Mouse (Mus musculus) limb, embryonic 12.5 days (tissue): Measurements from ENCODE around the gene Mak. TPM values are rescaled to one million over a fixed set of nuclear protein-coding genes. Genes with fewer than 3 reads are reported as not detected.
"Not testable (repeated sequence)": the region's sequence is repeated elsewhere in the genome, so short reads cannot be mapped to it uniquely, and the experiment has no call there.

Experiments used
- ATAC-seq: fragments of 200-750 bp; cut with Nextera tagmentation; 2 replicates; pipeline ENCODE4 v1.8.0; 2017; ENCODE audit warnings: low read depth, moderate TSS enrichment; ENCODE audit not compliant: insufficient number of reproducible peaks, insufficient read depth, low FRiP score, low TSS enrichment
- H3K27ac ChIP-seq: fragments of 300-500 bp; sonication (generic); 2 replicates; pipeline ENCODE4 v1.5.1; 2016; ENCODE audit warnings: mild to moderate bottlenecking, moderate library complexity
- H3K27me3 ChIP-seq: fragments of 300-500 bp; sonication (generic); 2 replicates; pipeline ENCODE4 v1.6.1; 2016; ENCODE audit warnings: mild to moderate bottlenecking, moderate library complexity
- H3K36me3 ChIP-seq: fragments of 300-500 bp; sonication (generic); 2 replicates; pipeline ENCODE4 v1.6.1; 2016; ENCODE audit warnings: mild to moderate bottlenecking, moderate library complexity
- H3K4me1 ChIP-seq: fragments of 300-500 bp; sonication (generic); replicated peaks from 2 replicates; pipeline ENCODE4 v1.6.1; 2016
- H3K4me2 ChIP-seq: fragments of 300-500 bp; sonication (generic); 2 replicates; pipeline ENCODE4 v1.6.1; 2016; ENCODE audit warnings: mild to moderate bottlenecking, moderate library complexity
- H3K4me3 ChIP-seq: fragments of 300-500 bp; sonication (generic); replicated peaks from 2 replicates; pipeline ENCODE4 v1.5.1; 2016; ENCODE audit warnings: mild to moderate bottlenecking
- H3K9ac ChIP-seq: fragments of 300-500 bp; sonication (generic); replicated peaks from 2 replicates; pipeline ENCODE4 v1.6.1; 2016; ENCODE audit warnings: mild to moderate bottlenecking, moderate library complexity
- H3K9me3 ChIP-seq: fragments of 300-500 bp; sonication (generic); 2 replicates; pipeline ENCODE4 v1.6.1; 2016; ENCODE audit warnings: mild to moderate bottlenecking, moderate library complexity
- WGBS: fragments of 180-500 bp; shearing (Covaris S2); methylation state at CpG from one replicate; pipeline ENCODE4 v1.1.7; 2016; 5-methylcytosine and 5-hydroxymethylcytosine counted together
- polyA plus RNA-seq: library from polyadenylated mRNA; unstranded; fragments of >200 nt; fragmentation: Nextera tagmentation; extraction: Ambion mirVana; gene quantifications from 2 replicates; pipeline ENCODE4 v1.2.1, GENCODE M21; 2016

The Mak gene
- polyA plus RNA-seq, 1 experiment from 2014 or later, result 0.50 TPM

DNA sequence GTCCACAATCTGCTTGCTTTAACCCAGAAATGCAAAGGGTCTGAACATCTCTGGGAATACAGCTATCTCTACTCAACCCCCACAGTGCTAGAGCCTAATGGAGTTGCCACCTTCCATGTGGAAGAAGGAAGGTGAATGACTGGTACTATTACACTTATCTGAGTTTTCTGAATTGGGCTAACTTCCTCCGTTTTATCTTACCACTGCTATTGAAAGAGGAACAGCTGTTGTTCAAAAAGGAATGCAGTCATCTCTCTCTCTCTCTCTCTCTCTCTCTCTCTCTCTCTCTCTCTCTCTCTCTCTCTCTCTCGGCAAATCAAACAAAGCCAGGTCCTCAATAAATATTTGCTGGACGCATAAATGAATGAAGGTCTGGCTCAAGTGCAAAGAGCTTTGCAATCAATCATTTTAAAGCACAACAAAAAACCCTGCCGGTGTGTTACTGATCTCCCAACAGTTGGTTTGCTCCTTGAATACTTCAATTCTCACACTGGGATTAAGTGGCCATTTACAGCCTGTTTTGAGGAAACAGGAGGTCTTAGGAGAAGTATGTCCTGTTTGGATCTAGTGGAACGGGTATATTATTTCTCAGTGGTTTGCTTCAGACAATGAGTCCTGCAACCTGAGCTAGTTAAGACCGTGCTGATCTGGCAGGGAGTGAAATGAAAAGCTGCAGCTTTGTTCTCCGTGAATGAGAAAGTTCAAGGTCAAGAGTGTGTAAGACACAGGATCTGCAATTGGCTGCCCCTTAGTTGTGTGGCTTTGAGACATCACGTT lies 84.8 kb downstream of the Mak start:
- WGBS, result 43% methylated on average over 8 of the region's 8 CpGs
- no peak overlapping the region for H3K4me3 ChIP-seq
- no peak overlapping the region for H3K9ac ChIP-seq
- H3K27ac ChIP-seq, result no peak overlapping the region
- peak; percentile 73 for ATAC-seq
- H3K4me2 ChIP-seq, result no peak overlapping the region
- H3K36me3 ChIP-seq, result no peaks in the 10 kb centered on the region
- no peaks in the 10 kb centered on the region for H3K27me3 ChIP-seq
- 0 out of 2 replicates have a peak, but pooled peaks cover 4% of the 10 kb centered on the region for H3K4me1 ChIP-seq
- H3K9me3 ChIP-seq, result no peaks in the 10 kb centered on the region

DNA sequence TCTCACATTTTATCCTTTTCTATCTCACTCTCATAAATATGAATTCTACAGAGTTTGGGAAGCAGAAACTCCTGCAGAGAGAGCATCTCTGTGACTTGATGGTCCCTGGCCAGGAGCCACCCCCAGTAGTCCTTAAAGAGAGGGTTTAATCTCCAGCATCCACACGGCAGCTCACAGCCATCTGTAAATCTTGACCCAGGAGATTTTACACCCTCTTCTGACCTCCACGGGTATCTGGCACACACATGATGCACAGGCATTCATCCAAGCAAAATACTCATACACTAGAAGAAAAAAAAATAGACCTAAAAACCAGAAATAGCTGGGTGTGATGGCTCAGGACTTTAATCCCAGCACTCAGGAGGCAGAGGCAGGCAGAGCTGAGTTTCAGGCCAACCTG lies 91.1 kb downstream of the Mak start:
- H3K27me3 ChIP-seq, result no peaks in the 10 kb centered on the region
- H3K9ac ChIP-seq, result no peak overlapping the region
- no peak overlapping the region for H3K4me3 ChIP-seq
- H3K27ac ChIP-seq, result no peak overlapping the region
- 63% methylated on average over 2 of the region's 2 CpGs for WGBS
- H3K4me2 ChIP-seq, result no peak overlapping the region
- ATAC-seq, result no peak
- no peaks in the 10 kb centered on the region for H3K4me1 ChIP-seq
- H3K36me3 ChIP-seq, result no peaks in the 10 kb centered on the region
- no peaks in the 10 kb centered on the region for H3K9me3 ChIP-seq

DNA sequence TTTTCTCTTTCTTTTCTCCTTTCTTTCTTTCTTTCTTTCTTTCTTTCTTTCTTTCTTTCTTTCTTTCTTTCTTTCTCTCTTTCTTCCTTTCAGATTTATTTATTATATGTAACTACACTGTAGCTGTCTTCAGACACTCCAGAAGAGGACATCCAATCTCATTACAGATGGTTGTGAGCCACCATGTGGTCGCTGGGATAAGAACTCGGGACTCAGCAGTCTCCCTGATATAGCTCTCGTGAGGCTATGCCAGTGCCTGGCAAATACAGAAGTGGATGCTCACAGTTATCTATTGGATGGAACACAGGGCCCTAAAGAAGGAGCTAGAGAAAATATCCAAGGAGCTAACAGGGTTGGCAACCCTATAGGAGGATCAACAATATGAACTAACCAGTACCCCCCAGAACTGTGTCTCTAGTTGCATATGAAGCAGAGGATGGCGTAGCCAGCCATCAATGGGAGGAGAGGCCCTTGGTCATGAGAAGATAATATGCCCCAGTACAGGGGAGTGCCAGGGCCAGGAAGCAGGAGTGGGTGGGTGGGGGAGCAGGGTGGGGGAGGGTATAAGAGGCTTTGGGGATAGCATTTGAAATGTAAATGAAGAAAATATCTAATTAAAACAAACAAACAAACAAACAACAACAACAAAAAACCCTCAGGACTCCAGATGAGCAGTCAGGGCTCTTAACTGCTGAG lies 91.8 kb downstream of the Mak start:
- not testable (repeated sequence) for H3K9ac ChIP-seq, H3K4me2 ChIP-seq, H3K4me1 ChIP-seq, H3K4me3 ChIP-seq, H3K27me3 ChIP-seq, H3K9me3 ChIP-seq, H3K36me3 ChIP-seq, ATAC-seq, H3K27ac ChIP-seq
- WGBS, result 70% methylated on average over 4 of the region's 4 CpGs

- Histone ChIP-seq H3K27ac (no peak overlapping the region), H3K4me2 (no peak overlapping the region), H3K9ac (no peak overlapping the region), H3K4me1 (no peaks in the 10 kb centered on the region), H3K4me3 (no peak overlapping the region), H3K9me3 (no peaks in the 10 kb centered on the region), H3K36me3 (no peaks in the 10 kb centered on the region), H3K27me3 (no peaks in the 10 kb centered on the region)
- WGBS, result 93% methylated on average over 5 of the region's 5 CpGs
- no peak for ATAC-seq
These were observed 93.4 kb downstream of the Mak start for GRCm38 (mm10) chr13:40986081-40986480.

DNA sequence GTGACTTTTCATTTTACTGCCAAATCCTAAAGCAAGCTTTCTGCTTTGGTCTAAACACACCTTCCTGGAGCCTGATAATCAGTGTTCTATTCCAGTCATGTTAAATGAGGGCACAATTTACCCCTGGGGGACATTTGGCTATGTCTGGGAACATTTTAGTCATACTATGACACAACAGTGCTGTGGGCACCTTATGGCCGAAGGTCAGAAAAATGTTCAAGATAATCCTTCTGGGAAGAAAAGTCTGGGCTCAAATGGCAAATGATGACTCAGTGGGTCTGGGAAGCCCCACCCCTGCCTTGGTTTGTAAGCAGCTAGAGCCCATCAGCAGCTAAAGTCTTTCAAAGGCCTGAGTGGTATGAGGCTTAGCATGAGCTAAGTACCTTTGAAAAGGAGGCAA lies 96.7 kb downstream of the Mak start:
- no peaks in the 10 kb centered on the region for H3K9me3 ChIP-seq
- 90% methylated on average over 1 of the region's 1 CpGs for WGBS
- no peaks in the 10 kb centered on the region for H3K27me3 ChIP-seq
- no peaks in the 10 kb centered on the region for H3K36me3 ChIP-seq
- H3K27ac ChIP-seq, result no peak overlapping the region
- no peak for ATAC-seq
- H3K4me3 ChIP-seq, result no peak overlapping the region
- H3K4me1 ChIP-seq, result no peaks in the 10 kb centered on the region
- no peak overlapping the region for H3K9ac ChIP-seq
- H3K4me2 ChIP-seq, result no peak overlapping the region

DNA sequence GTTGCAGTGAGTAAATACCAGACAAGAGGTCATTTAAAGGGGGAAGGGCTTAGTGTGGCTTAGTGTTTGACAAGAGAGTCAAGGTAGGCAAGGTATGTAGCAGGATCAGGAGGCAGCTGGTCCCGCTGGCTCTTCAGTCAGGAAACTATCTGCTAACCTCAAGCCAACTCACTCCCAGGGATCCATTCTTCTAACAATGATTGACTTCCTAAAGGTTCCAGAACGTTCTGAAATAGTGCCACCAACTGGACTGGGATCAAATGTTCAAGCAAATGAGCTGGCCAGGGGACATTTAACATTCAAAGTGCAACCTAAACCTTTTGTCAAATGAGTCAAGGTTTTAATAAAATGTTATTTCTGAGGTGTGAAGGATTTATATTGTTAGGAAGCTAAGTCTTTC lies 100.2 kb downstream of the Mak start:
- H3K36me3 ChIP-seq, result no peaks in the 10 kb centered on the region
- WGBS, result 67% methylated on average over 2 of the region's 2 CpGs
- H3K4me2 ChIP-seq, result no peak overlapping the region
- H3K9me3 ChIP-seq, result no peaks in the 10 kb centered on the region
- no peak for ATAC-seq
- no peaks in the 10 kb centered on the region for H3K4me1 ChIP-seq
- H3K4me3 ChIP-seq, result no peak overlapping the region
- no peaks in the 10 kb centered on the region for H3K27me3 ChIP-seq
- no peak overlapping the region for H3K9ac ChIP-seq
- H3K27ac ChIP-seq, result no peak overlapping the region

DNA sequence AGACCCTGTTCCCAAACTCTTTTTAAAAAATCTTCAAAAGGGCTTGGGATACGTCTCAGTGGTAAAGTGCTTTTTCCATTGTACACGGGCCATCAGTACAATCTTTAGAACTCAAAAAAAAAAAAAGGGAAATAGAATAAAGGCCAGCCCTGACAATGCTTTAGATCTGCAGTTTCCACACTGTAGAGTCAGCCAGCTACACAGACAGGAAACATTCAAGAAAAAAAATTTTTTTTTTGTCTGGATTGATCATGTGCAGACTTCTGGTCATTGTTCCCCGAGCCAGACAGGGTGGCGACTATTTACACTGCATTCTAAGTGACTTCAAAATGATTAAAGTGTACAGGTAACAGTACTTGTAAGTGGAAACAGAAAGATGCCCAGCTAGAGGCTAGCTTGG lies 100.9 kb downstream of the Mak start:
- 77% methylated on average over 4 of the region's 4 CpGs for WGBS
- no peak for ATAC-seq
- H3K36me3 ChIP-seq, result no peaks in the 10 kb centered on the region
- no peak overlapping the region for H3K4me3 ChIP-seq
- H3K4me2 ChIP-seq, result no peak overlapping the region
- no peak overlapping the region for H3K27ac ChIP-seq
- H3K9ac ChIP-seq, result no peak overlapping the region
- no peaks in the 10 kb centered on the region for H3K27me3 ChIP-seq
- H3K9me3 ChIP-seq, result no peaks in the 10 kb centered on the region
- H3K4me1 ChIP-seq, result no peaks in the 10 kb centered on the region

GRCm38 (mm10) chr13:40977609-40978008 lies 101.9 kb downstream of the Mak start:
- Histone ChIP-seq H3K36me3 (no peaks in the 10 kb centered on the region), H3K4me3 (no peak overlapping the region), H3K27me3 (no peaks in the 10 kb centered on the region), H3K4me2 (no peak overlapping the region), H3K9ac (no peak overlapping the region), H3K4me1 (no peaks in the 10 kb centered on the region), H3K27ac (no peak overlapping the region), H3K9me3 (no peaks in the 10 kb centered on the region)
- no peak for ATAC-seq
- WGBS, result 12% methylated on average over 7 of the region's 7 CpGs

Other genes with a start within 250 kb of the Mak start
- gene Gcnt2, start 220.0 kb downstream of the Mak start, polyA plus RNA-seq, result 2.1 and 2.2 TPM in 2 replicates
- gene Pak1ip1, start 78.7 kb downstream of the Mak start, polyA plus RNA-seq, result 58.1 and 59.1 TPM in 2 replicates
- gene Tmem14c, start 63.4 kb downstream of the Mak start, polyA plus RNA-seq, result 196 and 204 TPM in 2 replicates
- not detected in 2 replicates for gene Gcm2, start 31.3 kb upstream of the Mak start, polyA plus RNA-seq
- gene Sycp2l, start 34.6 kb upstream of the Mak start, polyA plus RNA-seq, result not detected in 2 replicates
- gene Elovl2, start 140.7 kb upstream of the Mak start, polyA plus RNA-seq, result 9.6 and 9.9 TPM in 2 replicates
- 15.3 and 18.7 TPM in 2 replicates for gene Smim13, start 170.1 kb upstream of the Mak start, polyA plus RNA-seq
- gene Gm17364, start 194.3 kb upstream of the Mak start, polyA plus RNA-seq, result not detected in 2 replicates